Mouse (Mus musculus) A20 (cell line): ENCODE results near the gene Mrps27.

ENCODE experiments used
- DNase-seq: peaks from one replicate; pipeline ENCODE4 v3.0.0-alpha.2; 2011; ENCODE audit warnings: low read depth, low spot score

Gene Mrps27

DNA sequence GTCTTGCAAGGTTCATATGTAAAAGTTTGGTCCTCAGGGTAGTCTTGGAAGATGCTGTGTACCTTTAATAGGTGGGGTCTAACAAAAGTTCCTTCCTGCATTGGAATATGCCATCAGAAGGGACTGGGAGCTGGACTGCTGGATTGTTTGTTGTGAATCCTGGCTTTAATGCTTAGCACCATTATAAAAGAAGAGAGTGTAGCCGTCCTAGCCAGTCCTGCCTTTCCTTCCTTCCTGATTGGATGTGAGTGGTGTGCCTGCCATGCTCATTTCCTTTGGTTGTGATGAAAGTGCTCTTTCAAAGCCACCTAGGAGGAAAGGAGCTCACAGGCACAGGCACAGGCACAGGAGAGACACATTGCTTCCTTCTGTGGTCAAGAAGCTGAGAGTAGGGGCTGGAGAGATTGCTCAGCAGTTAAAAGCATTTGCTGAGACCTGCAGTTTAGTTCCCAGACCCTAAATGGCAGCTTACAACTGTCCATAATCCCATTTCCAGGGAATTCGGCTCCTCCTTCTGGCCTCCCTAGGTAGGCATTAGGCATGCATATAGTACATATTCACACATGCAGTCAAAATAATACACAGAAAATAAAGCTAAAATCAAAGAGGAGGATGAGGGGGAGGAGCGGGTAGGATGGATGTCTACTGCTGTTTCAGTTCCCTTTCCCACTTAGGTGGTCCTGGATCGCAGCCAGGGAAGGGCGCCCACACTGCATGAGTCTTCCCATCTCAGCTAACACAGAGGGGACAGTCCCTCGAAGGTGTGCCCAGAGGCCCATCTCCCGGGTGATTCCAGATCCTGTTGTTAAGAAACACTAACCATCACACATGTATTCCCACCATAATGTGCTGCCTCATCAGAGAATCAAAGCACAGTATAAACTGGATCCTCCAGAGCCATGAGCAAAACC lies 43.6 kb downstream of the Mrps27 start:
- no peak for DNase-seq

DNA sequence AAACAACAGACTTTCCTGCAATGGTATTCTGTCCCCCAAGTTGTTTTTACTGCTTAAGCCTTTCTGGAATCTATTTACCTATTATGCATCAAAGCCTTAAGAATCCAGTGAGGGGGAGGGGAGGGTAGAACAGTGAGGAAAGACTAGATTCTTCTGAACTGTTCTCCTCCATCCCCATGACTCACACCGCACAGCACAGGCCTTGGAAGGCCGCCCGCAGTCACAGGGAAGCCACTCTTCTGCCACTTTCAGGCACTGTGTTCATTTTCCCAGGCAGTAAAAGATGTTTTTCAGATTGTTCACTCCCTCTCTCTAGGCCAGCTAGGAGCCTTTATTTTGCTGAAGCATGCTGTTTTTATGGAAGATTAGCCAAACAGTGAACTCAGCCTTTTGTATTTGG lies 46.8 kb downstream of the Mrps27 start:
- DNase-seq, result no peak

DNA sequence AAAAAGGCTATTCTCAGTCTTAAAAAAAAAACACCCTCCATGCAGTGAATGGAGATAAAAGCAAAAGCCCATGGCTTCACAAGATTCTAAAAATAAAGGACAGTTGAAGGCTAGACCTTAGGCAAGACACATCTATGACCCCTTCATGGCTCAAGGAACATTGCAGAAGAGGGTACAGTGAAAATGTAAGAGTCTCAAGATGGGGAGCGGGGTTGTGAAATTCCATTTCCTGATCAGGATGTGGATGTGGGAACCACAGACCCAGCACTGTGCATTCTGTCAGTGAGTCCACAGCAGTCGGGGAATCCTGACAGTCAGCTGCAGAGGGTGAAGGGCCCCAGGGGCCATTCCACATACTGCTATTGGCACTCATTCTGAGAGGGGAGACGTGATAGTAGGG lies 48.5 kb downstream of the Mrps27 start:
- DNase-seq, result no peak

GRCm38 (mm10) chr13:99394694-99395093 lies 50.1 kb downstream of the Mrps27 start:
- no peak for DNase-seq

DNA sequence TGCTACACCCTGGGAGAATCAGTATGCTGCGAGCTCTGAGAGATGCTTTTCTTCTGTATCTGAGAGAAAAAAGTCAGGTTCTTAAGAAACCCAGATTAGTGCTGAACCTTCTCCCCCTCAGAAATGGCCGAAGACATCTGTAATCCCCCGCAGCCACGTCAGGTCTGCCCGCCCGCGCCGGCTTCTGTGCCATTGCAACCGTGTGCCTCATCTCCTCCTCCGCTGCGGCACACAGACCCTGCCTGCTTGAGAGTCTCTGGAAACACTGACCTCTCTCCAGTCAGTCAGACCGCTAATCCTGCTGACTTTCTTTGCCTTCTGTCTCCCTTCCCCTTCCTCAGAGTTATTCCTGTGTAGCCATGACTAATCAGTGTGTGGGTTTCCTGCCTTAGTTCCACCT lies 50.9 kb downstream of the Mrps27 start:
- DNase-seq, result no peak

DNA sequence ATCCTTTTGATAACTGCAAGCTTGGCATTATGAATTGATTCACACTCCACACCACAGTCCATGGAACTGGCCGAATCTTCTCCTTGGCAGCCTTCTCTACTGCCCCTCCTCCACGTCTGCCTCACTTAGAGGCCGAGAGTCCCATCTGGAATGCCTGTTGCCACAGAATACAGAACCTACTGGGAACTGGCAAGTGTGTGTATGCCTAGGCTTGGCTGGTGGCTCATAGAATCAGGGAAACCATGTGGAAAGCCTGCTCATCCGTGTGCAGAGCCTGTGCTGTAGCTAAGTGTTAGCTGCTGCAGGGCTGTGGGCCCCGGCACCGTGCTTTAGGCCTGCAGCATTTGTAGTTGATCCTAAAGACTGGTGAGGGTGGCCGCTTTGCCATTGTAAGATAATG lies 52.6 kb downstream of the Mrps27 start:
- DNase-seq, result no peak

GRCm38 (mm10) chr13:99398149-99398701 lies 53.6 kb downstream of the Mrps27 start:
- no peak for DNase-seq

DNA sequence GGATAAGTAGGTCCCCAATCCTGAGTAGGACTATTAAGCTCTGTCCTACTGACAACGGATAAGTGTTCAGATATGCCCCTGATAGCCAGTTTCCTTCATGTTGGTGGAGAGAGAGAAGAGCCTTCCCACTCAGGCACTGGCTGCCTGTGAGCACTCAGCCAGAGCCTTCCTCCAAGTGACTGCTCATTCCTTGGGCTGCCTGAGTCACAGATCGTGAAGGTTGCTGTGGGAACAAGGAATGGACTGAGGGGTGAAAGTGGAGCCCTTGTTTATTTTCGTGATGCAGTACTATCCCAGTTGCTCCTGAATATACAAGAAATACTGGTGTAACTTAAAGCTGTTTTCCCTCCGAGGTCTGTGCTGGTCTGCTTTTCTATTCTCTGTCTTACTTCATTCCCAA lies 54.8 kb downstream of the Mrps27 start:
- DNase-seq, result no peak

- DNase-seq, result no peak
Observed at GRCm38 (mm10) chr13:99409216-99409615, 64.6 kb downstream of the Mrps27 start.

DNA sequence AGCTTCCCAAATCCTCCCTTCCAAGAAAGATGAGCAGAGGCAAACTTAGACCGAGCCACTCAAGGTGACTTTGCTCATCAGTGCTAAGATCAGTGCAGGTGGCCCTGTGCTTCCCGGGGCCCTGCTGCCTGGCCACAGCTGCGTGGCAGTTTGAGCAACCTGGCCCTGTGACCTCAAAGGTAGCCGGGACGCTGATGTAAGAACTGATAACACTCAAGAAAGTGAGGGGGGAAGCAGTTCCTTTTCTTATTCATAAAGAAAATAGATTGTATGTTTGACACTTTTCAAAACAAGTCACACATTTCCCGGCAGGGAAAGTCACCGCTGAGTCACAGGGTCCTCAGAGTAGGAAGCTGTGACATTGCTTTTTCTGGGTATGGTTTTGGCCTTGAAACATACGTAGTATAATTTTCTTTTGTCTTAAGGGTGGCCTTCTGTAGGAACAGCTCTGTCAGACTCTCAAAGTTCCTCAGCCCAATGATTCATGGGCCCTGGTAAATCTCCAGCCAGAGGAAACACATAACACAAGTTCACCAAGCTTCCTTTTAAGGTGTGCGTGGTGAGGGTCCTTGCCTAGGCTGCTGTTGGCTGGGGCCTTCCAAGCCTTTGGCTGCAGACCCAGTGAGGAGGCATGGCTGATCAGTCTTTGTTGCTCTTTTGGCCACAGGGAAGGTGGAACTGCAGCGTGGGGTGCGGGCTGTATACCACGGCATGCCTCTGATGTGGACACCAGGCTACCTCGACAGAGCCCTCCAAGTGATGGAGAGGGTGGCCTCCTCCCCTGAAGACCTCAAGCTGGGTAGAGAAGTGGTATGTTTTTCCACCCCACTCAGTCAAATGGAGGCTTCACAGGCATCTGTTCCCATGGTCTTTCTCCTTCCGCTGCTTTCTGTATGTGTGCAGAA lies 66.3 kb downstream of the Mrps27 start:
- DNase-seq, result peak; percentile 14

GRCm38 (mm10) chr13:99411761-99412160 lies 67.2 kb downstream of the Mrps27 start:
- no peak for DNase-seq

- DNase-seq, result no peak
Observed at GRCm38 (mm10) chr13:99412477-99413080, 68.0 kb downstream of the Mrps27 start.

GRCm38 (mm10) chr13:99413481-99414351 lies 69.1 kb downstream of the Mrps27 start:
- DNase-seq, result no peak

DNA sequence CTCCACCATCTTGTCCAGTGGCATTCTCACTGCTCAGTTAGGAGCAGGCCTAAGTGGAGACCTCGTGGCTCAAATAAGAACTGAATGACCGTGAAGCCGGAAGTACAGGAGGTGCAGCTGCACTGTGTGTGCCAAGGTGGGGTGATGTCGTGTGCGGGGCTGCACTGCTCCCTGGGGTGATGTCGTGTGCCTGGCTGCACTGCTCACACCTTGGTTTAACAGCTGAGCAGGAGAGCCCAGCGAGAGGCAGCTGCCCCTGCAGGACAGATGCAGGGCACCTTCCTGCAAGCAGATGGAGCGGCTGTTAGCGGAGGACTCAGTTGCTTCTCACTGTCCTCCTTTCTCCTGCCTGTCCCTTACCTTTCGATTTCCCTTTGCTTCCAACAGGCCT lies 69.8 kb downstream of the Mrps27 start:
- no peak for DNase-seq

- DNase-seq, result no peak
Observed at GRCm38 (mm10) chr13:99416601-99417000, 72.0 kb downstream of the Mrps27 start.

GRCm38 (mm10) chr13:99423581-99423980 lies 79.0 kb downstream of the Mrps27 start:
- DNase-seq, result peak; percentile 33

- peak; percentile 41 for DNase-seq
Observed at GRCm38 (mm10) chr13:99433068-99434008, 88.8 kb downstream of the Mrps27 start.

DNA sequence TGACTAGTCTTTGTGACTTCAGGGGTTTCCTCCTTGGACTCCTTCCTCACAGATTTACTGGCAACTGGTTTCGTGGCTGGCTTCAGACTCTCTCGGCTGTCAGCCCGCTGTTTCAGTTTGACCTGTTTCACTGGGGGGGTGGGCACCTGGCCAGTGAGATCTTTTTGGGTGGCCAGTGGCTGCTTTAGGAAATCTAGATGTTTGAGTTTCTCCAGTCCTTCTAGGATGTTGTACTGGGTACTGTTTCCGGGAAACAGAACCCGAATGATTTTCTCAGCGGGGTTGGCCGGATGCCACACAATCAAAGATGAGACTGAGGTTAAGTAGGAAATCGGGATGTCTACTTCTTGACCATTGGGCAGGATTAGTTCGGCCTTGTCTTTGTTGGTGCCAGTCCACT lies 89.9 kb downstream of the Mrps27 start:
- DNase-seq, result no peak

GRCm38 (mm10) chr13:99437051-99437450 lies 92.5 kb downstream of the Mrps27 start:
- DNase-seq, result no peak

DNA sequence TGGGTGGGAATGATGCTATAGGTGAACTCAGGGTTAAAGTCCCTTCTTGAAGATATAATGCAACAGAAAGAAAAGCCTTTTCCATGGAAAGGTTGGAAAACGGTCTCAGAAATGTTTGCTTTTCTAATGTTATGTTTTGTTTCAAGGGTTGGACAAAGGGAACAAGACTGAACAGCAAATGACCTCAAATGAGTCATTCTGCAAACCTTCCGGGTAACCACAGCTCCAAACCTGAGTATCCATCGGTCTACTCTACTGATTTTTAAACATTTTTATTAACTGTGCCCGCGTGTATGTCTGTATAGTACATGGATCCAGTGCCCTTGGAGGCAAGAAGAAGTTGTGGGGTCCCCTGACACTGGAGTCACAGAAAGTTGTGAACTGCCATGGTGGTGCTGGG lies 94.8 kb downstream of the Mrps27 start:
- DNase-seq, result no peak
